Mouse (Mus musculus) CH12.LX (cell line): ENCODE results near the gene Gcm1. TPM values are rescaled to one million over a fixed set of nuclear protein-coding genes. Genes with fewer than 3 reads are reported as not detected.

Source experiments
- DNase-seq: peaks from one replicate; pipeline ENCODE4 v3.0.0-alpha.2; 2013; ENCODE audit errors: extremely low read depth
- H3K27ac ChIP-seq: 2 replicates; pipeline ENCODE4 v1.5.1; 2012; ENCODE audit warnings: low read depth, mild to moderate bottlenecking, control low read depth, moderate library complexity; ENCODE audit not compliant: insufficient read depth
- H3K27me3 ChIP-seq: replicated peaks from 2 replicates; pipeline ENCODE3; 2012; ENCODE audit warnings: inconsistent platforms
- H3K36me3 ChIP-seq, 2 experiments: replicated peaks in 1 of 2; 2 replicates each; pipeline versions ENCODE3 to v1.6.1; 2012; ENCODE audit warnings: inconsistent platforms in 1 of 2, low read length in 1 of 2, mild to moderate bottlenecking in 1 of 2, mixed read lengths in 1 of 2, moderate library complexity in 1 of 2; ENCODE audit not compliant: control insufficient read depth in 1 of 2, insufficient read depth in 1 of 2
- H3K4me1 ChIP-seq, 2 experiments: 2 replicates each; pipeline ENCODE4 v1.6.1; 2012; ENCODE audit warnings: inconsistent platforms in 1 of 2, moderate library complexity in 1 of 2; ENCODE audit not compliant: insufficient read depth in 2 of 2, control insufficient read depth in 1 of 2
- H3K4me2 ChIP-seq: 2 replicates; pipeline ENCODE4 v1.6.1; 2012; ENCODE audit warnings: low read depth, mild to moderate bottlenecking, control low read depth; ENCODE audit not compliant: poor library complexity, insufficient read depth, severe bottlenecking
- H3K4me3 ChIP-seq, 3 experiments: fragments of 150-350 bp in 1 of 3; sonication (generic) in 1 of 3; replicated peaks in 1 of 3; 2 replicates each; pipeline versions ENCODE3 to v1.5.1; 2011 to 2012; ENCODE audit warnings: low read depth in 2 of 3, low read length in 2 of 3, mild to moderate bottlenecking in 2 of 3, moderate library complexity in 2 of 3, control low read depth in 1 of 3, improper control_type of control experiment in 1 of 3, inconsistent platforms in 1 of 3, mixed read lengths in 1 of 3; ENCODE audit not compliant: poor library complexity in 1 of 3
- H3K79me2 ChIP-seq: replicated peaks from 2 replicates; pipeline ENCODE4 v1.6.1; 2012; ENCODE audit warnings: mild to moderate bottlenecking, moderate library complexity; ENCODE audit not compliant: control insufficient read depth, poor library complexity, insufficient read depth, severe bottlenecking; ENCODE audit errors: extremely low read depth
- H3K9ac ChIP-seq: 2 replicates; pipeline ENCODE4 v1.6.1; 2012; ENCODE audit warnings: low read depth, mild to moderate bottlenecking, control low read depth, moderate library complexity; ENCODE audit not compliant: insufficient read depth
- H3K9me3 ChIP-seq: replicated peaks from 2 replicates; pipeline ENCODE3; 2012; ENCODE audit warnings: low read length, inconsistent platforms, mixed read lengths
- BHLHE40 ChIP-seq: IDR thresholded peaks from 2 replicates; pipeline ENCODE4 v1.6.1; 2011; ENCODE audit warnings: mild to moderate bottlenecking, low read depth, low read length, improper control_type of control experiment
- CHD1 ChIP-seq: IDR thresholded peaks from 2 replicates; pipeline ENCODE4 v1.6.1; 2012; ENCODE audit warnings: low read depth, low read length, improper control_type of control experiment, inconsistent platforms
- CHD2 ChIP-seq: IDR thresholded peaks from 2 replicates; pipeline ENCODE4 v1.6.1; 2011; ENCODE audit warnings: low read length, improper control_type of control experiment
- CTCF ChIP-seq, 2 experiments: IDR thresholded peaks in 1 of 2; conservative IDR thresholded peaks in 1 of 2; 2 replicates each; pipeline ENCODE4 v1.5.1; 2011 to 2012; ENCODE audit warnings: low read depth in 2 of 2, low read length in 2 of 2, improper control_type of control experiment in 1 of 2, inconsistent platforms in 1 of 2, mild to moderate bottlenecking in 1 of 2, moderate library complexity in 1 of 2
- E2F4 ChIP-seq: IDR thresholded peaks from 2 replicates; pipeline ENCODE4 v1.6.1; 2011; ENCODE audit warnings: low read depth, low read length, improper control_type of control experiment; ENCODE audit not compliant: insufficient replicate concordance
- EP300 ChIP-seq: IDR thresholded peaks from 2 replicates; pipeline ENCODE4 v1.6.1; 2011; ENCODE audit warnings: low read length, improper control_type of control experiment
- GABPA ChIP-seq: IDR thresholded peaks from 2 replicates; pipeline ENCODE4 v1.6.1; 2012; ENCODE audit warnings: low read depth, low read length, improper control_type of control experiment, inconsistent platforms; ENCODE audit not compliant: insufficient replicate concordance
- HCFC1 ChIP-seq: IDR thresholded peaks from 2 replicates; pipeline ENCODE4 v1.6.1; 2012; ENCODE audit warnings: low read depth, mild to moderate bottlenecking, inconsistent platforms, low read length, improper control_type of control experiment
- IRF4 ChIP-seq: IDR thresholded peaks from 2 replicates; pipeline ENCODE4 v1.6.1; 2014; ENCODE audit warnings: low read depth, mild to moderate bottlenecking, inconsistent platforms, low read length, improper control_type of control experiment
- JUN ChIP-seq: IDR thresholded peaks from 2 replicates; pipeline ENCODE4 v1.6.1; 2011; ENCODE audit warnings: low read depth, mild to moderate bottlenecking, low read length, improper control_type of control experiment, moderate library complexity; ENCODE audit not compliant: insufficient read depth
- MAFK ChIP-seq: IDR thresholded peaks from 2 replicates; pipeline ENCODE4 v1.6.1; 2011; ENCODE audit warnings: low read length, improper control_type of control experiment; ENCODE audit not compliant: insufficient replicate concordance
- MEF2A ChIP-seq: IDR thresholded peaks from 2 replicates; pipeline ENCODE4 v1.6.1; 2014; ENCODE audit warnings: low read depth, mild to moderate bottlenecking, inconsistent platforms, low read length, improper control_type of control experiment, borderline replicate concordance
- MXI1 ChIP-seq: IDR thresholded peaks from 2 replicates; pipeline ENCODE4 v1.6.1; 2011; ENCODE audit warnings: mild to moderate bottlenecking, low read depth, low read length, improper control_type of control experiment
- MYC ChIP-seq: IDR thresholded peaks from 2 replicates; pipeline ENCODE4 v1.6.1; 2011; ENCODE audit warnings: low read depth, mild to moderate bottlenecking, improper control_type of control experiment, low read length
- NELFE ChIP-seq: IDR thresholded peaks from 2 replicates; pipeline ENCODE4 v1.6.1; 2011; ENCODE audit warnings: low read depth, low read length, improper control_type of control experiment
- NRF1 ChIP-seq: IDR thresholded peaks from 2 replicates; pipeline ENCODE4 v1.6.1; 2014; ENCODE audit warnings: low read depth, mild to moderate bottlenecking, inconsistent platforms, low read length, improper control_type of control experiment, moderate library complexity
- PAX5 ChIP-seq: IDR thresholded peaks from 2 replicates; pipeline ENCODE4 v1.6.1; 2012; ENCODE audit warnings: low read length, inconsistent platforms, mixed read lengths
- POLR2A ChIP-seq: IDR thresholded peaks from 2 replicates; pipeline ENCODE4 v1.6.1; 2011; ENCODE audit warnings: low read depth, mild to moderate bottlenecking, improper control_type of control experiment, low read length
- POLR2AphosphoS2 ChIP-seq: IDR thresholded peaks from 2 replicates; pipeline ENCODE4 v1.6.1; 2011; ENCODE audit warnings: low read depth, low read length, improper control_type of control experiment
- RAD21 ChIP-seq: IDR thresholded peaks from 2 replicates; pipeline ENCODE4 v1.6.1; 2011; ENCODE audit warnings: low read depth, mild to moderate bottlenecking, low read length, improper control_type of control experiment, moderate library complexity
- RCOR1 ChIP-seq: conservative IDR thresholded peaks from 2 replicates; pipeline ENCODE4 v1.6.1; 2012; ENCODE audit warnings: low read depth, mild to moderate bottlenecking, inconsistent platforms, low read length, improper control_type of control experiment
- SMC3 ChIP-seq: IDR thresholded peaks from 2 replicates; pipeline ENCODE4 v1.6.1; 2011; ENCODE audit warnings: low read depth, low read length, improper control_type of control experiment
- TBP ChIP-seq: conservative IDR thresholded peaks from 2 replicates; pipeline ENCODE4 v1.6.1; 2011; ENCODE audit warnings: low read depth, low read length, improper control_type of control experiment
- TCF12 ChIP-seq: IDR thresholded peaks from 2 replicates; pipeline ENCODE4 v1.6.1; 2014; ENCODE audit warnings: low read depth, mild to moderate bottlenecking, inconsistent platforms, low read length, improper control_type of control experiment
- UBTF ChIP-seq: IDR thresholded peaks from 2 replicates; pipeline ENCODE4 v1.6.1; 2012; ENCODE audit warnings: low read depth, mild to moderate bottlenecking, inconsistent platforms, low read length, improper control_type of control experiment, moderate library complexity
- USF1 ChIP-seq: IDR thresholded peaks from 2 replicates; pipeline ENCODE4 v1.6.1; 2014; ENCODE audit warnings: low read depth, mild to moderate bottlenecking, inconsistent platforms, low read length, improper control_type of control experiment
- USF2 ChIP-seq: conservative IDR thresholded peaks from 2 replicates; pipeline ENCODE4 v1.6.1; 2011; ENCODE audit warnings: low read depth, low read length, improper control_type of control experiment
- ZC3H11A ChIP-seq: IDR thresholded peaks from 2 replicates; pipeline ENCODE4 v1.6.1; 2012; ENCODE audit warnings: low read depth, mild to moderate bottlenecking, inconsistent platforms, low read length, improper control_type of control experiment
- ZKSCAN1 ChIP-seq: IDR thresholded peaks from 2 replicates; pipeline ENCODE4 v1.6.1; 2012; ENCODE audit warnings: low read depth, inconsistent platforms, low read length, improper control_type of control experiment, borderline replicate concordance
- ZNF384 ChIP-seq: IDR thresholded peaks from 2 replicates; pipeline ENCODE4 v1.6.1; 2012; ENCODE audit warnings: low read depth, low read length, improper control_type of control experiment, inconsistent platforms
- dilution Hi-C: fragments of 300-500 bp; cut with MboI; formaldehyde crosslinking; loops from 2 replicates; pipeline ENCODE4 v1.14.3; 2020; ENCODE audit warnings: low sequenced_read_pairs; ENCODE audit not compliant: extremely low pct_unique_long_range_greater_than_20kb, extremely low pct_ligation_motif_present
- in situ Hi-C: fragments of 300-500 bp; cut with MboI; formaldehyde crosslinking; loops from 3 replicates; pipeline ENCODE4 v1.14.3; 2019; ENCODE audit warnings: low sequenced_read_pairs, low pct_ligation_motif_present, low pct_unique_long_range_greater_than_20kb, mixed read lengths
- polyA plus RNA-seq: library from polyadenylated mRNA; unstranded; fragments of >175 nt; gene quantifications from 2 replicates; pipeline ENCODE4 v1.2.1, GENCODE M21; 2012; ENCODE audit warnings: low read depth; ENCODE audit not compliant: insufficient read length
- total RNA-seq, 2 experiments: library from RNA; depleted of rRNA; stranded (reverse); fragments of 300-350 nt in 1 of 2; fragments of >200 nt in 1 of 2; gene quantifications; 2 replicates each; pipeline ENCODE4 v1.2.3; 2012 to 2014

Gene Gcm1
- total and polyA plus RNA-seq, 3 experiments, result not detected

GRCm38 (mm10) chr9:78005481-78005880, 46.2 kb upstream of the Gcm1 start:
- in situ Hi-C loops, result no loop called here
- Histone ChIP-seq H3K36me3 (no peaks in the 10 kb centered on the region), H3K4me2 (no peak overlapping the region), H3K27ac (no peak overlapping the region), H3K4me3 (no peak overlapping the region), H3K27me3 (no peaks in the 10 kb centered on the region), H3K9me3 (no peaks in the 10 kb centered on the region), H3K79me2 (no peaks in the 10 kb centered on the region), H3K4me1 (peaks cover 3 to 16% of the 10 kb centered on the region in 2 experiments; a peak in 3 of 4 replicates), H3K9ac (no peak overlapping the region)
- TF ChIP-seq SMC3 (peak; percentile 62), RAD21 (peak; percentile 40), CTCF (conservative IDR thresholded peaks at IDR 0.05 in 1 of 2, IDR thresholded peaks at IDR 0.05 in 1 of 2; ENCODE audit: low read depth in 2 of 2, low read length in 2 of 2) (peak; percentile 43 to 67; a peak in 3 of 4 replicates), RCOR1 (no peak), USF2 (no peak), JUN (no peak), EP300 (no peak), PAX5 (no peak), ZKSCAN1 (no peak), CHD1 (no peak)
- dilution Hi-C loops, result no loop called here
- DNase-seq, result peak; percentile 50

- Histone ChIP-seq H3K27me3 (no peaks in the 10 kb centered on the region), H3K9me3 (no peaks in the 10 kb centered on the region), H3K9ac (no peak overlapping the region), H3K4me1 (peaks cover 3 to 12% of the 10 kb centered on the region in 2 experiments; a peak in 3 of 4 replicates), H3K27ac (no peak overlapping the region), H3K4me3 (no peak overlapping the region), H3K4me2 (no peak overlapping the region), H3K36me3 (no peaks in the 10 kb centered on the region), H3K79me2 (no peaks in the 10 kb centered on the region)
- in situ Hi-C loops, result no loop called here
- peak; percentile 62 for DNase-seq
- dilution Hi-C loops, result no loop called here
- TF ChIP-seq NRF1, result no peak
- 0 out of 2 replicates have a peak, but pooled peaks have one; percentile 13 for TF ChIP-seq IRF4
- TF ChIP-seq ZC3H11A, result peak; percentile 72
- TF ChIP-seq PAX5, result no peak
- peak; percentile 36 to 96; a peak in 3 of 4 replicates for TF ChIP-seq CTCF (conservative IDR thresholded peaks at IDR 0.05 in 1 of 2, IDR thresholded peaks at IDR 0.05 in 1 of 2; ENCODE audit: low read depth in 2 of 2, low read length in 2 of 2)
- TF ChIP-seq USF1, result no peak
- no peak for TF ChIP-seq CHD1
- 0 out of 2 replicates have a peak, but pooled peaks have one; percentile 26 for TF ChIP-seq MEF2A
- no peak for TF ChIP-seq CHD2
- TF ChIP-seq JUN, result no peak
- TF ChIP-seq MXI1, result no peak; the same call in 1 of the 2 replicates
- no peak for TF ChIP-seq MYC
- no peak for TF ChIP-seq E2F4
- no peak for TF ChIP-seq UBTF
- TF ChIP-seq TBP, result no peak
- TF ChIP-seq ZNF384, result no peak
- TF ChIP-seq POLR2AphosphoS2, result no peak
- TF ChIP-seq SMC3, result peak; percentile 98
- 0 out of 2 replicates have a peak, but pooled peaks have one; percentile 19 for TF ChIP-seq NELFE
- TF ChIP-seq POLR2A, result no peak
- TF ChIP-seq ZKSCAN1, result no peak
- no peak for TF ChIP-seq MAFK
- no peak for TF ChIP-seq GABPA
- 0 out of 2 replicates have a peak, but pooled peaks have one; percentile 18 for TF ChIP-seq BHLHE40
- TF ChIP-seq RCOR1, result no peak
- no peak for TF ChIP-seq HCFC1
- no peak for TF ChIP-seq TCF12
Observed at GRCm38 (mm10) chr9:78006209-78007001, 45.3 kb upstream of the Gcm1 start.
